Mouse (Mus musculus): ENCODE data around the gene Krt1. TPM values are rescaled to one million over a fixed set of nuclear protein-coding genes. Genes with fewer than 3 reads are reported as not detected.

Gene Krt1
- total RNA-seq, 2 experiments from 2014 or later = 1.7 to 1.8 TPM

GRCm38 (mm10) chr15:101829441-101829840 is 21.2 kb downstream of the Krt1 start:
- intact Hi-C loops (cut with DNase I) = no loop called here
- no peak for DNase-seq (ENCODE audit: low spot score in 2 of 2)

- intact Hi-C loops (cut with DNase I) = no loop called here
- no peak for DNase-seq (ENCODE audit: low spot score in 2 of 2)
Observed at GRCm38 (mm10) chr15:101821786-101822185, 28.8 kb downstream of the Krt1 start.

- intact Hi-C loops (cut with DNase I) = no loop called here
- DNase-seq (ENCODE audit: low spot score in 2 of 2) = no peak
Observed at GRCm38 (mm10) chr15:101817875-101818274, 32.7 kb downstream of the Krt1 start, which contains the start of gene Krt2. Gene Krt2, minus strand, starts transcription at chr15:101818169.

GRCm38 (mm10) chr15:101803052-101803822 is 47.4 kb downstream of the Krt1 start:
- intact Hi-C loops (cut with DNase I) = loop anchor here (5.0 kb wide), 1 partner anchor 44 kb away; no protein-coding TSS in a partner anchor
- peak; percentile 28 to 50 for DNase-seq (ENCODE audit: low spot score in 2 of 2)

GRCm38 (mm10) chr15:101802296-101802835 is 48.2 kb downstream of the Krt1 start, which contains the start of gene Krt73:
Gene Krt73, minus strand, starts transcription at chr15:101802346.
- intact Hi-C loops (cut with DNase I) = loop anchor here (5.0 kb wide), 1 partner anchor 45 kb away; no protein-coding TSS in a partner anchor
- DNase-seq (ENCODE audit: low spot score in 2 of 2) = no peak

Small RNAs within 50 kb of the gene (microRNA-seq; reads per million reads assigned to microRNA genes)
- not detected for gene Gm44356

Other genes starting within 250 kb of the Krt1 start
- gene Gm5414, start 222.6 kb downstream of the Krt1 start, total RNA-seq (2021) = not detected
- not detected for gene Gm5478, start 203.4 kb downstream of the Krt1 start, total RNA-seq (2021)
- not detected for gene Krt6b, start 170.5 kb downstream of the Krt1 start, total RNA-seq (2021)
- not detected for gene Krt6a, start 156.5 kb downstream of the Krt1 start, total RNA-seq (2021)
- gene Krt5, start 137.9 kb downstream of the Krt1 start, total RNA-seq (2021) = not detected
- not detected for gene Krt71, start 107.7 kb downstream of the Krt1 start, total RNA-seq (2021)
- gene Krt72, start 64.3 kb downstream of the Krt1 start, total RNA-seq (2021) = not detected
- gene Krt73, start 48.4 kb downstream of the Krt1 start, total RNA-seq (2021) = 1 to 10 TPM; 1.5 to 1.6 TPM
- gene Krt2, start 32.6 kb downstream of the Krt1 start, total RNA-seq (2021) = under 1 TPM; 0.15 to 0.29 TPM
- gene Krt77, start 18.9 kb upstream of the Krt1 start, total RNA-seq (2021) = 1 to 10 TPM; 8.8 to 9.8 TPM
- not detected for gene Krt76, start 42.1 kb upstream of the Krt1 start, total RNA-seq (2021)
- gene Krt4, start 73.9 kb upstream of the Krt1 start, total RNA-seq (2021) = not detected
- gene Krt79, start 89.5 kb upstream of the Krt1 start, total RNA-seq (2021) = not detected
- not detected for gene Krt78, start 103.5 kb upstream of the Krt1 start, total RNA-seq (2021)
- not detected for gene Krt8, start 153.7 kb upstream of the Krt1 start, total RNA-seq (2021)
- under 1 TPM in 1 of 2 experiments, not detected in 1; 0.22 TPM for gene Krt18, start 177.4 kb upstream of the Krt1 start, total RNA-seq (2021)
- 100 to 1,000 TPM; 157 to 165 TPM for gene Eif4b, start 223.0 kb upstream of the Krt1 start, total RNA-seq (2021)
- gene Tns2, start 249.6 kb upstream of the Krt1 start, total RNA-seq (2021) = 10 to 100 TPM; 17.2 to 28.6 TPM